ENCODE assay signal across 11 mouse cellular contexts in genomic region chr1:135412130-135412529, GRCm38 (mm10). TPM values are rescaled to one million over a fixed set of nuclear protein-coding genes. Genes with fewer than 3 reads are reported as not detected.
"Had no signal": no experiment of that assay in that cellular context is flagged by ENCODE, and none has a peak within 500 bp of the region (broad histone marks: within the 10 kb centered on the region; RNA-seq: fewer than 3 reads in every experiment).

No protein-coding gene starts in this region.

- H3K9me3 ChIP-seq: liver, embryonic 13.5 days; midbrain, embryonic 13.5 days had no signal

- DNase-seq: kidney, adult 18-20 months; kidney, postnatal 25 days; liver; liver, embryonic 13.5 days; liver, postnatal 0 days; lung, postnatal 14 days; right cerebral cortex, postnatal 25 days; thymus, postnatal 36 days had no signal

- H3K4me3 ChIP-seq: left cerebral cortex, adult 2 months; liver, embryonic 13.5 days; midbrain, embryonic 13.5 days had no signal

- H3K4me1 ChIP-seq: liver, embryonic 13.5 days; midbrain, embryonic 13.5 days had no signal

- H3K27me3 ChIP-seq: liver, embryonic 13.5 days; midbrain, embryonic 13.5 days had no signal

- H3K4me2 ChIP-seq: liver, embryonic 13.5 days; midbrain, embryonic 13.5 days had no signal

- H3K9ac ChIP-seq: liver, embryonic 13.5 days; liver, postnatal 0 days; midbrain, embryonic 13.5 days had no signal

- ATAC-seq: liver, postnatal 0 days; midbrain, embryonic 13.5 days had no signal

- H3K27ac ChIP-seq: left cerebral cortex, adult 2 months; midbrain, embryonic 13.5 days had no signal

RNA-seq across cellular contexts. Expression of gene Shisa4, which starts 37.1 kb away (rescaled TPM):
- total RNA-seq: megakaryocyte progenitor cell, adult 5-6 weeks had no signal
